Mouse (Mus musculus): ENCODE data around the gene Nr4a3.

DNA sequence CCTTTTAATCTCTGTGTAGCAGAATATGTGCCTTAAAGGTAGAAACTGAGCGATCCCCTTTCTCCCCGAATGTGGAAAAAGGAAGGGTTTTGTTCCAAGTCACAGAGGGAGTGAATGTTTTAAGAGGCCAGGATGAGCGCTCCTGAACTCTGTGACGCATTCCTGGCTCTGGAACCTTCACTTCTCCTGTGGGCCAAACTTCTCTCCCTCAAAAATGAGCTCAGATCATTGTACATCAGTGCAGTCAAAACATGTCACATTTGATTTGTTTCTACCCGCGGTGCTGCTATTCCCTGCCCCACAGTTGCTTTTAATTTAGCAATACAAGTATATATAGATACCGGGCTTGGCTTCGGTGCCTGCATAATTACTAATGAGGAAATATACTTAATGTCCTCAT is 16.8 kb downstream of the Nr4a3 start:
- no peak for TF ChIP-seq CTCF (IDR thresholded peaks at IDR 0.05; ENCODE audit: borderline replicate concordance, extremely low read depth, insufficient read depth, insufficient read length)
- no peak for TF ChIP-seq POLR2A (IDR thresholded peaks at IDR 0.05; ENCODE audit: borderline replicate concordance, extremely low read depth, insufficient read depth, insufficient read length, poor library complexity, severe bottlenecking)
